Mouse (Mus musculus): ENCODE results near the gene Epb41.

DNA sequence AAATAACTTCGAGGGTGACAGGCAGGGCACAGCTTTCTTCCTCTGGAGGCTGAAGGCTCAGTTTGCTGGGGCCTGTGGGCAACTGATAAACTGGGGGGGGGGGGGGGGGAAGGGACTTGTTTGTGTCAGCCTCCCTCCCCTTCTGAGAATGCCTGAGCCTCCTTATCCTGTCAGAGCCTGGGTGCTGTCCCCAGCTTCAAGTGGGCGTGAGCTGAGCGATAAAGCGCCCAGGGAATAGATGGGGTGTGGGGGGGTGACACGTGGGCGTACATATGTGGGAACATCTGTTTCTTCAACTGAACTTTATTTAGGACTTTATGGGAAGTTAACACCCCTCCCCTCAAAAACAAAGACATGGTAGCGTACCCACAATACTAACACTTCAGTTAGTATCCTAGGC, 2.3 kb upstream of the Epb41 start:
- TF ChIP-seq CTCF (IDR thresholded peaks at IDR 0.05; ENCODE audit: extremely low read depth, insufficient read length, insufficient replicate concordance, low read depth, low read length) = no peak
- no peak for TF ChIP-seq POLR2A (IDR thresholded peaks at IDR 0.05; ENCODE audit: low read depth, low read length)
